Mouse (Mus musculus) midbrain, embryonic 13.5 days (tissue): ENCODE data around the gene Car5a. TPM values are rescaled to one million over a fixed set of nuclear protein-coding genes. Genes with fewer than 3 reads are reported as not detected.
A peak's percentile ranks its signal among the peaks of the same experiment; 100 is the strongest.

ENCODE experiments used
- ATAC-seq: fragments of 200-750 bp; cut with Nextera tagmentation; 2 replicates; pipeline ENCODE4 v1.8.0; 2017; ENCODE audit warnings: mild to moderate bottlenecking, moderate TSS enrichment, moderate library complexity
- H3K27ac ChIP-seq: fragments of 300-500 bp; sonication (generic); 2 replicates; pipeline ENCODE4 v1.5.1; 2015; ENCODE audit warnings: inconsistent platforms, mild to moderate bottlenecking, moderate library complexity
- H3K27me3 ChIP-seq: fragments of 300-500 bp; sonication (generic); 2 replicates; pipeline ENCODE4 v1.6.1; 2015; ENCODE audit warnings: mild to moderate bottlenecking, inconsistent platforms
- H3K36me3 ChIP-seq: fragments of 300-500 bp; sonication (generic); 2 replicates; pipeline ENCODE4 v1.6.1; 2015; ENCODE audit warnings: mild to moderate bottlenecking, inconsistent platforms
- H3K4me1 ChIP-seq: fragments of 300-500 bp; sonication (generic); replicated peaks from 2 replicates; pipeline ENCODE4 v1.6.1; 2015; ENCODE audit warnings: inconsistent platforms
- H3K4me2 ChIP-seq: fragments of 300-500 bp; sonication (generic); replicated peaks from 2 replicates; pipeline ENCODE4 v1.6.1; 2015; ENCODE audit warnings: moderate library complexity, mild to moderate bottlenecking, inconsistent platforms
- H3K4me3 ChIP-seq: fragments of 300-500 bp; sonication (generic); replicated peaks from 2 replicates; pipeline ENCODE4 v1.5.1; 2015; ENCODE audit warnings: mild to moderate bottlenecking, inconsistent platforms
- H3K9ac ChIP-seq: fragments of 300-500 bp; sonication (generic); replicated peaks from 2 replicates; pipeline ENCODE4 v1.6.1; 2015; ENCODE audit warnings: mild to moderate bottlenecking, inconsistent platforms
- H3K9me3 ChIP-seq: fragments of 300-500 bp; sonication (generic); 2 replicates; pipeline ENCODE4 v1.6.1; 2016; ENCODE audit warnings: mild to moderate bottlenecking, inconsistent platforms
- WGBS: fragments of 180-500 bp; shearing (Covaris S2); methylation state at CpG from one replicate; pipeline ENCODE4 v1.1.7; 2015; 5-methylcytosine and 5-hydroxymethylcytosine counted together
- polyA plus RNA-seq: library from polyadenylated mRNA; unstranded; fragments of >200 nt; fragmentation: Nextera tagmentation; extraction: Ambion mirVana; gene quantifications from 2 replicates; pipeline ENCODE4 v1.2.1, GENCODE M21; 2015

The Car5a gene
- polyA plus RNA-seq, 1 experiment from 2014 or later: 0.12 TPM

- peak overlapping the region; percentile 74 for H3K27ac ChIP-seq
- ATAC-seq: no peak
- H3K27me3 ChIP-seq: no peaks in the 10 kb centered on the region
- H3K9me3 ChIP-seq: no peaks in the 10 kb centered on the region
- H3K4me2 ChIP-seq: no peak overlapping the region
- peaks cover 30% of the 10 kb centered on the region for H3K36me3 ChIP-seq
- H3K4me3 ChIP-seq: no peak overlapping the region
- WGBS: 64% methylated on average over 17 of the region's 17 CpGs
- no peak overlapping the region; the same call in 1 of the 2 replicates for H3K9ac ChIP-seq
- peaks cover 38% of the 10 kb centered on the region for H3K4me1 ChIP-seq
Measured at GRCm38 (mm10) chr8:121971488-121972058, 26.9 kb upstream of the Car5a start.

DNA sequence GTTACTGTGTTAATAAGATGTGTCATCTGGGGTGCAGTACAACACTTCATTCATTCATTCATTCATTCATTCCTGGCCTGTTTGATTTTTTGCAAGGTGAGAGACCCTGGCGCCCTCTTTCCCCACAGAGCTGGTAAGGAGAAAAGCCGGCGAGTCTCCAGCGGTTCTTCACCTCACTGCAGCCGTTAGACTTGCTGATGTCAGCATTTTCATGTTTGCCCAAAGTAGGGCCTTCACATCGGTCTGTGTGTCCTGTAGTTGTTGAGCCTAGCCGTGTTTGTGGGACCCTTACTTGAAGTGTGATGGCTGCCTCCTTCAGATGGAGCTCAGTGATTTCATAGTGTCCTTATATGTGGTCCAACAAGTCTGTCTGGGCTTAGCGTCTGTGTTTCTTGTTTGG, 25.5 kb upstream of the Car5a start:
- H3K27ac ChIP-seq: peak overlapping the region; percentile 32; the same call in 1 of the 2 replicates
- H3K4me2 ChIP-seq: no peak overlapping the region
- peaks cover 16% of the 10 kb centered on the region for H3K36me3 ChIP-seq
- H3K4me3 ChIP-seq: no peak overlapping the region
- peaks cover 48% of the 10 kb centered on the region for H3K4me1 ChIP-seq
- H3K27me3 ChIP-seq: no peaks in the 10 kb centered on the region
- 85% methylated on average over 8 of the region's 8 CpGs for WGBS
- ATAC-seq: no peak
- peak overlapping the region; percentile 23; the same call in 1 of the 2 replicates for H3K9ac ChIP-seq
- no peaks in the 10 kb centered on the region for H3K9me3 ChIP-seq

- Histone ChIP-seq H3K36me3 (no peaks in the 10 kb centered on the region; the same call in 1 of the 2 replicates), H3K27ac (0 out of 2 replicates have a peak overlapping the region, but pooled peaks have one; percentile 26), H3K9me3 (no peaks in the 10 kb centered on the region), H3K4me1 (peaks cover 48% of the 10 kb centered on the region), H3K4me3 (no peak overlapping the region), H3K9ac (0 out of 2 replicates have a peak overlapping the region, but pooled peaks have one; percentile 19), H3K27me3 (no peaks in the 10 kb centered on the region), H3K4me2 (no peak overlapping the region)
- 89% methylated on average over 4 of the region's 4 CpGs for WGBS
- ATAC-seq: no peak
Measured at GRCm38 (mm10) chr8:121968542-121968941, 23.8 kb upstream of the Car5a start.

GRCm38 (mm10) chr8:121967977-121968376, 23.3 kb upstream of the Car5a start:
- Histone ChIP-seq H3K4me2 (no peak overlapping the region), H3K4me3 (no peak overlapping the region), H3K27me3 (no peaks in the 10 kb centered on the region), H3K27ac (0 out of 2 replicates have a peak overlapping the region, but pooled peaks have one; percentile 26), H3K4me1 (peaks cover 48% of the 10 kb centered on the region), H3K9me3 (no peaks in the 10 kb centered on the region), H3K36me3 (no peaks in the 10 kb centered on the region), H3K9ac (0 out of 2 replicates have a peak overlapping the region, but pooled peaks have one; percentile 19)
- ATAC-seq: no peak
- WGBS: 43% methylated on average over 4 of the region's 4 CpGs

DNA sequence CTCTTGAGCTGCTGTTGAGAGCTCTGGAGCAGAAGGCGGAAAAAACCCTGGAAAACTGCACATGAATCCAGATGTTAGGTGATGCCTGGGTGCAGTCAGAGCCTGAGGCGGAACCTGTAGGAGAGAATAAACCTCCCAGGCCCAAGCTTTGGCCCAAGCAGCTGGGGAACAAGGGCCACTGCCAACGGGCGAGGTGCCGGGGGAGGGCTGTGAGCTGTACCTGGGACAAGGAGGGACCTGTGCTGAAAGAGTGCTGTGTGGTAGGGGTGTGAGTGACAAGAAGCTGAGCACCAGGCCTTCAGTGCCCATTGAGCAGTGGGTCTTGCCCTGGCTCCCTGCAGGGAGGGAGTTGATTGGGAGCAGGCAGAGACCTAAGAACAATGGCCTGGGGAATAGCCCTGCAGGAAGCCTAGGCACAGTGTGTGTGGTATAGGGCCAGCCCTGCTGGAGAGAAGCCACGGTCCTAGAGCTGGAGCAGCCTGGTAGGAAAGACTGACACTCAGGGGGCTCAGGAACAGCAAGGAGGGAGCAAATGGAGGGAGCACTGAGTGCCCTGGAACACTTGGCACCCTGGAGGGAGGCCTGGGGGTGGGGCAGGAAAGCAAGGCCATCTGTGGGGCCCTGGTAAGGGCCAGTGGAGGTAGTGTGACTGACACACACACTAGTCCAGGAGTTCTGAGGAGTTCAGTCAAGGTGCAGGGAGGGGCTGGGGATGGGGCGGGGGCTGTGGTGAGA, 22.2 kb upstream of the Car5a start:
- Histone ChIP-seq H3K36me3 (no peaks in the 10 kb centered on the region), H3K4me1 (peaks cover 48% of the 10 kb centered on the region), H3K27me3 (no peaks in the 10 kb centered on the region), H3K9me3 (no peaks in the 10 kb centered on the region), H3K9ac (peak overlapping the region; percentile 41; the same call in 1 of the 2 replicates), H3K4me2 (no peak overlapping the region), H3K4me3 (no peak overlapping the region), H3K27ac (peak overlapping the region; percentile 53; the same call in 1 of the 2 replicates)
- ATAC-seq: peak; percentile 70
- WGBS: 50% methylated on average over 7 of the region's 7 CpGs

DNA sequence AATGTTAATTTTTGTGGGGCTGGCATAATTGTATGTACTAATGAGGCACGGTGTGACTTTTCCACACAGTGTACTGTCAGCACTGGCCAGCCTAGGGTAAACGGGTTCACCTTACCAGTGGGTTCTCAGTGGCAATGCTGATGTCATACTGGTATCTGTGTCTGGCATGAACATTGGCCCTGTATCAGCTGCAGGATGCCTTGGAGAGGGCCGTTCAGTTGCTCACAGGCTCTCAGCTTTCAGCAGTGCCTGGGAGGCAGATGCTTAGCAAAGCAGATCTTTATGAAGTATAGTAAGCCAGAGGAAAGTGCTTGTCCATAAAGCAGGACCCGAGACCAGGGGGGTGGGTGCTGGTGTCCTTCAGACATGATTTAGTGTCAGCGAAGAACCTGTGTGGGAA, 21.4 kb upstream of the Car5a start:
- 76% methylated on average over 5 of the region's 5 CpGs for WGBS
- Histone ChIP-seq H3K4me2 (no peak overlapping the region), H3K4me3 (no peak overlapping the region), H3K36me3 (no peaks in the 10 kb centered on the region), H3K9me3 (no peaks in the 10 kb centered on the region), H3K27ac (no peak overlapping the region), H3K4me1 (peaks cover 41% of the 10 kb centered on the region), H3K27me3 (no peaks in the 10 kb centered on the region), H3K9ac (peak overlapping the region; percentile 41; the same call in 1 of the 2 replicates)
- no peak for ATAC-seq

- no peak overlapping the region for H3K4me3 ChIP-seq
- H3K27ac ChIP-seq: no peak overlapping the region
- no peaks in the 10 kb centered on the region for H3K36me3 ChIP-seq
- H3K27me3 ChIP-seq: no peaks in the 10 kb centered on the region
- ATAC-seq: no peak
- H3K9me3 ChIP-seq: no peaks in the 10 kb centered on the region
- peaks cover 32% of the 10 kb centered on the region for H3K4me1 ChIP-seq
- no peak overlapping the region for H3K4me2 ChIP-seq
- WGBS: 86% methylated on average over 8 of the region's 8 CpGs
- H3K9ac ChIP-seq: no peak overlapping the region
Measured at GRCm38 (mm10) chr8:121964716-121965512, 20.2 kb upstream of the Car5a start.

DNA sequence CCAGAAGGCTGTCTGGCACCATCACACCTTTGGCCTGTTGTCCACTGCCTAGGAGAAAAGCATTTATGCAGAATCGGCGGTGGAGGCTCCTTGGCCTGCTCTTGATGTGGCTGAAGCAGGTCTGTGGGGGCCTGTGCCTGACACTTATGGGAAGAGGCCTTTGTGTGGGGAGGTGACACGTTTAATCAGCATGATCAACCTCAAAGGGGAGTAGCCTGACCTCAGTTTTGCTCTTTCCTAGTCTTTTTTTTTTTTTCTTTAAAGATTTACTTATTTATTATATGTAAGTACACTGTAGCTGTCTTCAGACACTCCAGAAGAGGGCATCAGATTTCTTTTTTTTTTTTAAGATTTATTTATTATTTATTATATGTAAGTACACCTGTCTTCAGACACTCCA, 18.2 kb upstream of the Car5a start:
- no peak overlapping the region for H3K9ac ChIP-seq
- no peak for ATAC-seq
- 81% methylated on average over 3 of the region's 3 CpGs for WGBS

DNA sequence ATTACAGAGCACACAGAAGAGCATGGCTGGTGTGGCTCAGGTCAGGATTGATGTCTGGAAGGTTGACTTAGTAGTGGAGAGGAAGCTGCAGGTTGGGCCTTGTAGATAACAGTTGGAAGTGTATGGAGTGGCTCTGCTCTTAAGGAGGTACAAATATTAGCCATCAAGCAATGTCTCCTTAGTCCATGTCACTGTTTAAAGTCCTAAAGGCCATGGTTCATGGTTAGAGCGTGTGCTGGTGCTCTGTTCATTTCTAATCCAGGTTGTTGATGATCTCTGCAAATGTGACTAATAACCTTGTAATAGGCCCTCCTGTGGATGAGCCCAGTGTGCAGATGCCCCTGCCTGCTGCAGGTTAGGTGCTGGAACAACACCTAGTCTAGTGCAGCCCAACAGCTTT, 13.7 kb upstream of the Car5a start:
- ATAC-seq: no peak
- H3K27ac ChIP-seq: no peak overlapping the region
- no peak overlapping the region for H3K9ac ChIP-seq
- no peak overlapping the region for H3K4me3 ChIP-seq
- peaks cover 11% of the 10 kb centered on the region; the same call in 1 of the 2 replicates for H3K4me1 ChIP-seq
- no peaks in the 10 kb centered on the region for H3K9me3 ChIP-seq
- H3K36me3 ChIP-seq: peaks cover 18% of the 10 kb centered on the region
- no peak overlapping the region for H3K4me2 ChIP-seq
- no peaks in the 10 kb centered on the region for H3K27me3 ChIP-seq
- WGBS: 92% methylated on average over 1 of the region's 1 CpGs

More for the DNA sequence above, 18.2 kb upstream of the Car5a start:
- Histone ChIP-seq H3K27ac (no peak overlapping the region), H3K27me3 (no peaks in the 10 kb centered on the region), H3K4me2 (no peak overlapping the region), H3K9me3 (no peaks in the 10 kb centered on the region), H3K4me1 (peaks cover 27% of the 10 kb centered on the region), H3K4me3 (no peak overlapping the region), H3K36me3 (no peaks in the 10 kb centered on the region)

DNA sequence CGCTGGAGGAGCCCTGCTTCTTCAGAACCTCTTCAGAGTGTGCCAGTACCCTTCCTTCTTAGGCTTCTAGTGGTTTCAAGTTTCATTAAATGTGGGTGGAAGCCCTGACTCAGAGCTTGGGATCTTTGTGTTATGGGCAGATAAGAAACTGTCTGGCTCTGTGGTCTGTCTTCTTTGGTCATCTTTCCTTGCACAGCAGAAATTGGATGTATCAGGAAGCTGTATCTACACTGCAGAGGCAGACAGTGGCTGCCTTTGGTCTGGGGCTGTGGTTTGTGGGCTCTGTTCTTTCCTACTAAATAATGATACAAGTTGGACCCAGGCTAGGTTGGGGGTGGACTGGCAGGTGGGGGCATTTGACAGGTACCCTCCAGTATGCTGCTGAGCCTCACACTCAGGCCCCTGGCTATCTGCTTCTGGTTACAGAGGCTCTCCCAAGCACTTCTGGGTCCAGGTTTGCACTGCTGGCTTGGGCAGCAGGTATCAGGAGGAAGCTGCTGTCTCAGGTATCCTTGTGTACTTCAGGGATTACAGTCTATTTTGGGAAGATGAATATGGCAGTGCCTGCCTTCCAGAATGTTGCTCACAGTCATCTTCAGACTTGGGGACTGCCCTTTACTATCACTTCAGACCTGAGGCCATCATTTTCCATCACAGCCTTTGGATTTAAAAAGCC, 11.3 kb upstream of the Car5a start:
- no peaks in the 10 kb centered on the region for H3K27me3 ChIP-seq
- H3K9me3 ChIP-seq: no peaks in the 10 kb centered on the region
- H3K27ac ChIP-seq: no peak overlapping the region
- H3K9ac ChIP-seq: no peak overlapping the region
- H3K4me3 ChIP-seq: no peak overlapping the region
- H3K4me1 ChIP-seq: peaks cover 32% of the 10 kb centered on the region
- H3K4me2 ChIP-seq: no peak overlapping the region
- WGBS: 84% methylated on average over 1 of the region's 1 CpGs
- peaks cover 18% of the 10 kb centered on the region for H3K36me3 ChIP-seq
- no peak for ATAC-seq

DNA sequence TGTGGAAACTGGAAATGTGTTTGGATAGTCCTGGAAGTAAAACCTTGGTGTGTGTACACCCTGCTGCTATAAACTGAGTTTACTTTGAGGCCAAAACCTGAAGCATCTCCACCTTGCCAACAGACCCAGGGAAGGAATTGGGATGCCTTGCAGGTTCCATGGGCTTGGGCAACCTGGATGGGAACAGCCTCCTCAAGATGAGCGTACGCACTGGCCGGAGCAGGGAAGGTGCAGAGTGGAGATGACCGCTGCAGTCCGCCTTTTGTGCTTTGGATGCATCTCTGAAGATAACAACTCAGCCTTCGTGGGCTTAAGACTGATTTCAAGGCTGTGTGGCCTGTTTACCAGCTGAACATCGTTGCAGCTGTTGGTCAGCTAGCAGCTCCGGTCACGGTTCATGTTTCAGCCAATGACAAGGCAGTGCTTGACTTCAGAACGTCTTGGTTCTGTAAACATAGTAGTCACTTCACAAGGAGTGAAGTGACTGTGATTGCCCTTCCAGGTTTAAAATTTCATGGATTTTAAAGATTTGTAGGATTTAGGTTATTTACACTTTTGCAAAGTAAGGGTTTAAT, 10.4 kb upstream of the Car5a start:
- no peaks in the 10 kb centered on the region for H3K27me3 ChIP-seq
- H3K36me3 ChIP-seq: peaks cover 18% of the 10 kb centered on the region
- no peak overlapping the region for H3K4me3 ChIP-seq
- H3K9me3 ChIP-seq: no peaks in the 10 kb centered on the region
- no peak overlapping the region for H3K4me2 ChIP-seq
- H3K4me1 ChIP-seq: peaks cover 32% of the 10 kb centered on the region
- ATAC-seq: no peak
- no peak overlapping the region for H3K27ac ChIP-seq
- H3K9ac ChIP-seq: no peak overlapping the region
- WGBS: 92% methylated on average over 10 of the region's 10 CpGs
